In genomic region chr4:149697506-149698196, GRCm38 (mm10) we compare ENCODE assay signal across 9 mouse cellular contexts. TPM values are rescaled to one million over a fixed set of nuclear protein-coding genes. Genes with fewer than 3 reads are reported as not detected.
DNase-seq lines count a peak whose midpoint lies in the region; ATAC-seq and TF ChIP-seq lines count a peak whose summit lies in the region.
"Had no signal": no experiment of that assay in that cellular context is flagged by ENCODE, and none has a peak within 500 bp of the region (broad histone marks: within the 10 kb centered on the region; RNA-seq: fewer than 3 reads in every experiment).

No protein-coding gene starts in this region.

- peak overlapping the region; percentile 37; the same call in 1 of the 2 replicates for H3K9ac ChIP-seq in heart, postnatal 0 days (replicated peaks; ENCODE audit: low read depth, low read length)
- H3K9ac ChIP-seq in liver, embryonic 16.5 days (ENCODE audit: low read depth, low read length), result peak overlapping the region; percentile 67
- H3K9ac ChIP-seq in neural tube, embryonic 12.5 days, result peak overlapping the region; percentile 50; the same call in 1 of the 2 replicates

- H3K9me3 ChIP-seq in heart, postnatal 0 days (replicated peaks; ENCODE audit: control insufficient read depth, low read length), result no peaks in the 10 kb centered on the region
- H3K9me3 ChIP-seq in liver, embryonic 16.5 days (replicated peaks; ENCODE audit: control insufficient read depth, low read length), result no peaks in the 10 kb centered on the region
- H3K9me3 ChIP-seq in neural tube, embryonic 12.5 days, result no peaks in the 10 kb centered on the region

- no peaks in the 10 kb centered on the region for H3K36me3 ChIP-seq in heart, postnatal 0 days (replicated peaks; ENCODE audit: control insufficient read depth, insufficient read depth, low read length)
- H3K36me3 ChIP-seq in liver, embryonic 16.5 days (ENCODE audit: control insufficient read depth, insufficient read depth), result no peaks in the 10 kb centered on the region
- H3K36me3 ChIP-seq in neural tube, embryonic 12.5 days, result no peaks in the 10 kb centered on the region

- no peak for TF ChIP-seq CTCF in heart, postnatal 0 days (IDR thresholded peaks at IDR 0.05; ENCODE audit: low read depth)

- peaks cover 7% of the 10 kb centered on the region; the same call in 1 of the 2 replicates for H3K27me3 ChIP-seq in heart, postnatal 0 days (ENCODE audit: control insufficient read depth, insufficient read depth, low read length)
- H3K27me3 ChIP-seq in liver, embryonic 16.5 days (ENCODE audit: control insufficient read depth, insufficient read depth, low read depth, low read length), result no peaks in the 10 kb centered on the region
- peaks cover 33% of the 10 kb centered on the region for H3K27me3 ChIP-seq in neural tube, embryonic 12.5 days (replicated peaks)
- H3K27me3 ChIP-seq: Patski had no signal

- no peak for TF ChIP-seq EP300 in heart, postnatal 0 days (IDR thresholded peaks at IDR 0.05; ENCODE audit: low read depth)

- WGBS in heart, postnatal 0 days, result 27% methylated on average over 15 of the region's 15 CpGs
- 3% methylated on average over 15 of the region's 15 CpGs for WGBS in liver, embryonic 16.5 days (ENCODE audit: insufficient replicate concordance)
- WGBS in neural tube, embryonic 12.5 days, result 26% methylated on average over 15 of the region's 15 CpGs

- peaks cover 12% of the 10 kb centered on the region for H3K4me1 ChIP-seq in heart, postnatal 0 days (ENCODE audit: control insufficient read depth, insufficient read depth)
- peaks cover 14% of the 10 kb centered on the region for H3K4me1 ChIP-seq in liver, embryonic 16.5 days (ENCODE audit: control insufficient read depth, low read depth, low read length)
- H3K4me1 ChIP-seq in neural tube, embryonic 12.5 days, result peaks cover 15% of the 10 kb centered on the region

- peak; percentile 36; the same call in 1 of the 2 replicates for ATAC-seq in frontal cortex, adult (ENCODE audit: low TSS enrichment)
- peak; percentile 39 for ATAC-seq in activated CD4-positive, CD25-positive, alpha-beta regulatory T cell, adult 4 months
- no peak for ATAC-seq in heart, postnatal 0 days (ENCODE audit: insufficient read depth, low read depth)
- ATAC-seq in liver, embryonic 16.5 days (ENCODE audit: low read depth), result peak; percentile 17; the same call in 1 of the 2 replicates
- ATAC-seq in neural tube, embryonic 12.5 days (ENCODE audit: low FRiP score, low read depth), result no peak
- ATAC-seq: Patski had no signal

- H3K4me2 ChIP-seq in heart, postnatal 0 days (ENCODE audit: low read depth, low read length), result peak overlapping the region; percentile 65
- peak overlapping the region; percentile 83 for H3K4me2 ChIP-seq in liver, embryonic 16.5 days (ENCODE audit: low read depth, low read length)
- peak overlapping the region; percentile 78 for H3K4me2 ChIP-seq in neural tube, embryonic 12.5 days (replicated peaks)

- H3K4me3 ChIP-seq in heart, postnatal 0 days (ENCODE audit: low read depth, low read length), result peak overlapping the region; percentile 51
- peak overlapping the region; percentile 62 for H3K4me3 ChIP-seq in liver, embryonic 16.5 days (ENCODE audit: low read depth, low read length)
- H3K4me3 ChIP-seq in neural tube, embryonic 12.5 days, result peak overlapping the region; percentile 44

- peak overlapping the region; percentile 39; the same call in 1 of the 2 replicates for H3K27ac ChIP-seq in heart, postnatal 0 days (ENCODE audit: low read depth)
- peak overlapping the region; percentile 79 for H3K27ac ChIP-seq in liver, embryonic 16.5 days (ENCODE audit: low read length)
- no peak overlapping the region for H3K27ac ChIP-seq in neural tube, embryonic 12.5 days

- DNase-seq in frontal cortex, adult 2 months (ENCODE audit: extremely low spot score in 1 of 2, low spot score in 1 of 2), result no peak
- no peak for DNase-seq in heart, postnatal 0 days (ENCODE audit: low spot score)
- no peak for DNase-seq in right cerebral cortex, adult 18-20 months
- no peak for DNase-seq in adrenal gland, adult 2 months

RNA-seq across cellular contexts. Expression of gene Pik3cd, which starts 4.7 kb away (rescaled TPM):
- 13.5 and 15.2 TPM in 2 replicates for polyA plus RNA-seq in frontal cortex, adult 2 months (2012; rRNA removed)
- 100 to 1,000 TPM in 1 of 2 experiments, 10 to 100 TPM in 1; 80.6 to 129 TPM for polyA plus RNA-seq in activated CD4-positive, CD25-positive, alpha-beta regulatory T cell, adult 4 months (2017; shearing (Covaris generic))
- 2.3 and 14.8 TPM in 2 replicates for total RNA-seq in heart, postnatal 0 days (2014; rRNA removed; ENCODE audit: low replicate concordance)
- 1.3 and 1.4 TPM in 2 replicates for polyA plus RNA-seq in heart, postnatal 0 days (2015; fragmentation: Nextera tagmentation; extraction: Ambion mirVana)
- 7.3 and 8.8 TPM in 2 replicates for polyA plus RNA-seq in liver, embryonic 16.5 days (2015; fragmentation: Nextera tagmentation; extraction: Ambion mirVana)
- 20.7 and 22.9 TPM in 2 replicates for polyA plus RNA-seq in neural tube, embryonic 12.5 days (2016; fragmentation: Nextera tagmentation; extraction: Ambion mirVana)
- 1 to 10 TPM; 6.1 to 6.2 TPM for total RNA-seq in adrenal gland, adult 2 months (2021)
- polyA plus RNA-seq in adrenal gland, adult 2 months (2012; rRNA removed), result 4.2 and 5.0 TPM in 2 replicates

RNA-seq across cellular contexts. Expression of gene Tmem201, which starts 40.2 kb away (rescaled TPM):
- polyA plus RNA-seq in frontal cortex, adult 2 months (2012; rRNA removed), result 78.2 and 79.6 TPM in 2 replicates
- polyA plus RNA-seq in activated CD4-positive, CD25-positive, alpha-beta regulatory T cell, adult 4 months (2017; shearing (Covaris generic)), result 1 to 10 TPM; 3.0 to 6.8 TPM
- total RNA-seq in heart, postnatal 0 days (2014; rRNA removed; ENCODE audit: low replicate concordance), result 64.7 and 80.0 TPM in 2 replicates
- 38.8 and 43.0 TPM in 2 replicates for polyA plus RNA-seq in heart, postnatal 0 days (2015; fragmentation: Nextera tagmentation; extraction: Ambion mirVana)
- polyA plus RNA-seq in liver, embryonic 16.5 days (2015; fragmentation: Nextera tagmentation; extraction: Ambion mirVana), result 5.4 and 6.5 TPM in 2 replicates
- polyA plus RNA-seq in neural tube, embryonic 12.5 days (2016; fragmentation: Nextera tagmentation; extraction: Ambion mirVana), result 41.4 and 42.3 TPM in 2 replicates
- total RNA-seq in adrenal gland, adult 2 months (2021), result 10 to 100 TPM; 30.0 to 31.0 TPM
- 85.3 and 95.4 TPM in 2 replicates for polyA plus RNA-seq in adrenal gland, adult 2 months (2012; rRNA removed)

Comparison
In these comparisons a context has a peak if more than half of its experiments do, and no peak if none do; other contexts are left out.
1. ATAC-seq: peak in frontal cortex, adult (single experiment), activated CD4-positive, CD25-positive, alpha-beta regulatory T cell, adult 4 months (single experiment) and liver, embryonic 16.5 days (single experiment); none in heart, postnatal 0 days (single experiment) and neural tube, embryonic 12.5 days (single experiment).
2. Peak in every context shown above with its lines, with median percentiles within 50 percentile points of each other: H3K4me2 ChIP-seq, H3K4me3 ChIP-seq and H3K9ac ChIP-seq.